8 mouse cellular contexts compared by ENCODE assay signal in genomic region chr7:81571108-81571940, GRCm38 (mm10). TPM values are rescaled to one million over a fixed set of nuclear protein-coding genes. Genes with fewer than 3 reads are reported as not detected.
DNase-seq lines count a peak whose midpoint lies in the region; ATAC-seq lines count a peak whose summit lies in the region.

Whamm (plus strand) TSS chr7:81571266.

- peaks cover 9% of the 10 kb centered on the region for H3K36me3 ChIP-seq in lung, embryonic 16.5 days (ENCODE audit: control insufficient read depth, insufficient read depth, low read length)

- peaks cover 8% of the 10 kb centered on the region for H3K4me1 ChIP-seq in lung, embryonic 16.5 days (replicated peaks; ENCODE audit: control insufficient read depth, insufficient read depth, low read length)

- under 1% methylated on average over 72 of the region's 96 CpGs for WGBS in lung, embryonic 16.5 days

- no peaks in the 10 kb centered on the region for H3K9me3 ChIP-seq in lung, embryonic 16.5 days (ENCODE audit: control insufficient read depth, low read length)

- DNase-seq in MEL-GATA-1-ER (ENCODE audit: extremely low read depth, low read depth), result peak; percentile 93
- DNase-seq in cerebellum, adult 8-10 months, result peak; percentile 89
- peak; percentile 91 for DNase-seq in forelimb bud, embryonic 11.5 days (ENCODE audit: low read depth, low spot score)
- DNase-seq in layer of hippocampus, adult 9-10 months (ENCODE audit: low spot score), result peak; percentile 87
- DNase-seq in ovary, postnatal 10 days (ENCODE audit: low spot score), result peak; percentile 72
- DNase-seq in thymus, postnatal 10 days (ENCODE audit: low spot score in 2 of 2), result peak; percentile 89 to 90

- H3K9ac ChIP-seq in lung, embryonic 16.5 days (ENCODE audit: low read length), result peak within 1 kb of the TSS; percentile 92

- H3K27me3 ChIP-seq in lung, embryonic 16.5 days (ENCODE audit: control insufficient read depth, insufficient read depth, low read depth, low read length), result no peaks in the 10 kb centered on the region

- peak within 1 kb of the TSS; percentile 81 for H3K4me2 ChIP-seq in lung, embryonic 16.5 days (ENCODE audit: low read depth, low read length)

- ATAC-seq in hematopoietic stem cell, adult 5-6 weeks (replicated peaks in 1 of 2; ENCODE audit: insufficient read depth in 1 of 2, low FRiP score in 2 of 2, low TSS enrichment in 1 of 2, low read depth in 1 of 2, poor library complexity in 2 of 2, severe bottlenecking in 2 of 2), result peak; percentile 98 to 99
- peak; percentile 99 for ATAC-seq in lung, embryonic 16.5 days (ENCODE audit: low read depth)

- peak within 1 kb of the TSS; percentile 90 for H3K4me3 ChIP-seq in lung, embryonic 16.5 days (ENCODE audit: low read length)

- peak within 1 kb of the TSS; percentile 94 for H3K27ac ChIP-seq in lung, embryonic 16.5 days (ENCODE audit: low read length)

RNA-seq across cellular contexts. Expression of gene Whamm, which starts in this region (rescaled TPM):
- total RNA-seq in hematopoietic stem cell, adult 5-6 weeks (2017), result 25.1 and 26.7 TPM in 2 replicates
- 1.8 and 2.7 TPM in 2 replicates for polyA plus RNA-seq in lung, embryonic 16.5 days (2015; fragmentation: Nextera tagmentation; extraction: Ambion mirVana)

Comparison
In these comparisons a context has a peak if more than half of its experiments do, and no peak if none do; other contexts are left out.
1. Peak in every context shown above with its lines: DNase-seq, ATAC-seq, H3K4me3 ChIP-seq and H3K27ac ChIP-seq.